Mouse (Mus musculus) monocyte, adult 5-6 weeks (primary cell): ENCODE results near the gene Hspa1l. TPM values are rescaled to one million over a fixed set of nuclear protein-coding genes. Genes with fewer than 3 reads are reported as not detected.
"Not testable (repeated sequence)": the region's sequence is repeated elsewhere in the genome, so short reads cannot be mapped to it uniquely, and the experiment has no call there.

Experiments
- ATAC-seq: fragments of 153-309, 156-312 bp; replicated peaks from 2 replicates; pipeline ENCODE4 v1.8.0; 2017; ENCODE audit warnings: mild to moderate bottlenecking; ENCODE audit not compliant: low TSS enrichment, insufficient number of reproducible peaks, severe bottlenecking, poor library complexity, low FRiP score
- total RNA-seq: library from RNA; stranded (forward); fragments of 200-1000, 200-491, 200-594 nt; gene quantifications from 3 replicates; pipeline ENCODE4 v1.2.3, GENCODE M21; 2017

The Hspa1l gene
- total RNA-seq, 1 experiment from 2014 or later = 1.7 TPM

DNA sequence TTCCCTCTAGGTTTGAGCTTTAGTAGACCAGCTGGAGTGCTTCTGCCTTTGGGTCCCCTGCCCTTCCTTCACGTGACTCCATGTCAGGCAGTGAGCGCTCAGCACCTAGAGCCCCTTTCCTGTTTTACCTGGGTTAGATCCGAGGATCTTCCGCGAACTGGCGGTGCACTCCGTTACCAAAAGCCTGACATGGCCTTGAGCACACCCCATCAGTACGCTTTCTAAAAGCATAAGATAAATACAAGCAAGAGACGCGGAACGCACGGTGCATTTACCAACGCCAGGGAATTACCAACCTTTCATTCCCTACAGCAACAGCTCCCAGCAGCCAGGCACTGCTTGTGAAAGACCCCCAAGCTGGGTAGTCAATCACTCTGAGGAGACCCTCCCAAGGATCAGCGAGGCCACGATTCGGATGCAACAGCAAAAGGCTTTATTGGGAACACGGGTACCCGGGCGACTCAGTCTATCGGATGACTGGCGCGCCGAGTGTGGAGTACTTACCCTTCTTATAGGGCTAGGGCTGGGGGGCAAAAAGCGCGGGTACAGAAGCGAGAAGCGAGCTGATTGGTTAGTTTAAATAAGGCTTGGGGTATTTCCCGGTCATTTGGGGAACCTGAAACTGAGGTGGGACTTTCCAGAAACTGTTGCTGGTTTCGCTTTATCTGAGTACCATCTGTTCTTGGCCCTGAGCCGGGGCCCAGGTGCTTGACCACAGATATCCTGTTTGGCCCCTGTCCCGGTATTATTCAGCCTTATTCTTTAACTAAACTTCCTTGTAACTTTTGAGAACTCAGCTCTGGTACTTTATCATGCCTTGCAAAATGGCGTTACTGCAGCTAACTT lies 27.6 kb downstream of the Hspa1l start:
- not testable (repeated sequence) for ATAC-seq

DNA sequence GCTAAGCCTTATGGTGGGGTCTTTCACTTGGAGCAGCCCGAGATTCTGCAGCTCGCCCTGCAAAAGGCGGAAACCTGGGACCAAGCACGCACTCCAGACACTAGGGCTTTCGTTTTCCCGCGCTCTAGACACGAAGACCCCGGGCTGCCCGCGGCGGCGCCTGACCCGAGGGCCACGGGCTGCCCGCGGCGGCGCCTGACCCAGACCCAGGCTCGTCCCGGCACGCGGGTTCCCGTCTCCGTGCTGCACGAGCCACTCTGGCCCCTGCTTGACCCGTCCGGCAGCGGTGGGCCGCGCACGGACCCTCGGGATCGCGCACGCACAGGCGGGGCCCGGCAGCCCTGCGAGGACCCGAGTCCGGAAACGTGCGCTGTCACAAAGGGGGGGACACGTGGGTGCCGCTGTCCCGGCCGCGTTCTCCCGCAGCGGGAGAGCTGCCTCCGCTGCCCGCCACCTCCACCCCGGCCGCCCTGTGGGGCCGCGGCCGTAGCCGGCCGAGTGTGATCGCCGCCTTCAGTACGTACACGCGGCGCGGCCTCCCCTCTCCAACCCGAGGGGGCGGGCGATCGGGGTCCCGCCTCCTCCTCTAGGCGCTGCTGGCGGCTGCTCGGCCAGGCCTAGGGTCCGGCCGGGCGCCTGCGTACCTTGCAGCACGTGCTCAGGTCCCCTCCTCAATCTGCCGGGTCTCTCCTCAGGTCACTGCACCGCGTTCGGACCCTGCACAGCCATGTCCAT lies 28.4 kb downstream of the Hspa1l start, which contains the start of gene Vars:
Vars (plus strand) TSS at position 271 of the 735 bp plus-strand sequence.
- ATAC-seq = peak; percentile 29

DNA sequence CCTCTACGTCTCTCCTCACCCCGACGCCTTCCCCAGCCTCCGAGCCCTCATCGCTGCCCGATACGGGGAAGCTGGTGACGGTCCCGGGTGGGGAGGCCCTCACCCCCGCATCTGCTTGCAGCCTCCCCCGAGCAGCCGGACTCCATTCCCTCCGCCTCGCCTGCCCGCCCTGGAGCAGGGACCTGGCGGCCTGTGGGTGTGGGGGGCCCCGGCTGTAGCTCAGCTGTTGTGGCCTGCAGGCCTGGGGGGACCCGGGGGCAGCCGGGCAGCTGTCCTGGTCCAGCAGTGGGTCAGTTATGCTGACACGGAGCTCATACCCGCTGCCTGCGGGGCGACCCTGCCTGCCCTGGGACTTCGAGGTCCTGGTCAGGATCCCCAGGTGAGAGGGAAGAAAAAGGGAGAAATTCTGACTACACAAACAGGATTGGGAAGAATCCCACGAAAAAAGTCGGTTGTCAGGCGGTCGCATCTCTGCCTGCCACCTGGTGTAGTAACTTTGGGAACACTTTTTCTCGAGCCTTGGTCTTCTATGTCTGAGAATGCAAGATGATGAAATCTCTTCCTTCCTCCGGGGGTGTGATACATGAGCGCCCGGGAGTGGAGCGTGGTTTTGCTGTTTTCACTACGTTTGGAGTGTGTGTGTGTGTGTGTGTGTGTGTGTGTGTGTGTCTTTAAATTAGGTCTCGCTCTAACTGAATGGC lies 29.1 kb downstream of the Hspa1l start:
- ATAC-seq = no peak

DNA sequence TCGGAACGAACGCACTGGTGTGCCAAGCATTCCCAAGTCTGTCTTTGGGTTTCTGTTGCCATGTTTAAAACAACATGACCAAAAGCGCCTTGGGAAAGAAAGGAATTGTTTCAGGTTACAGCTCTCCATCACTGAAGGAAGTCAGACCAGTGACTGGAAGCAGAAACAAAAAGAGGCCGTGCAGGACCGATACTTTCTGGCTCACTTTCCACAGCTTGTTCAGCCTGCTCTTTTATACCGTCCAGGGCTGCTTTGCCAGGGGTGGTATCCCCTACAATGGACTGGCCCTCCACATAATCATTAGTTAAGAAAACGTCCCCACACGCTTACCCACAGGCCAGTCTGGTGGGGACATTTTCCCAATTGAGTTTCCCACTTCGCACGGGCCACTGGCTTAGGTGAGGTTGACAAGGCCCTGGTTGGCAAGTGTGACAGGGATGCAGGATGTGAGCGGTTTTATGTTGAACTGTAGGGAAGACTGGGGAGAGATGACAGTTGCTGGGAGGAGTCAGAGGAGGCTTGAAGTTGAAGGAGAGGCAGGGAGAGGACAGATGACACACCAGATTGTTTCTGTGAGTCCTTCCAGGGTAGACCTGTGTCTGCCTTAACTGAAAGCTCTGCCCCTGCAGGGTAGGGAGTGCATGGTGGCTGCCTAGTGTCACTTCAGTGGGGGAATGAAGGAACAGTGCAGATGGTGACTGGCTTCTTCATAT lies 29.8 kb downstream of the Hspa1l start:
- ATAC-seq = no peak

DNA sequence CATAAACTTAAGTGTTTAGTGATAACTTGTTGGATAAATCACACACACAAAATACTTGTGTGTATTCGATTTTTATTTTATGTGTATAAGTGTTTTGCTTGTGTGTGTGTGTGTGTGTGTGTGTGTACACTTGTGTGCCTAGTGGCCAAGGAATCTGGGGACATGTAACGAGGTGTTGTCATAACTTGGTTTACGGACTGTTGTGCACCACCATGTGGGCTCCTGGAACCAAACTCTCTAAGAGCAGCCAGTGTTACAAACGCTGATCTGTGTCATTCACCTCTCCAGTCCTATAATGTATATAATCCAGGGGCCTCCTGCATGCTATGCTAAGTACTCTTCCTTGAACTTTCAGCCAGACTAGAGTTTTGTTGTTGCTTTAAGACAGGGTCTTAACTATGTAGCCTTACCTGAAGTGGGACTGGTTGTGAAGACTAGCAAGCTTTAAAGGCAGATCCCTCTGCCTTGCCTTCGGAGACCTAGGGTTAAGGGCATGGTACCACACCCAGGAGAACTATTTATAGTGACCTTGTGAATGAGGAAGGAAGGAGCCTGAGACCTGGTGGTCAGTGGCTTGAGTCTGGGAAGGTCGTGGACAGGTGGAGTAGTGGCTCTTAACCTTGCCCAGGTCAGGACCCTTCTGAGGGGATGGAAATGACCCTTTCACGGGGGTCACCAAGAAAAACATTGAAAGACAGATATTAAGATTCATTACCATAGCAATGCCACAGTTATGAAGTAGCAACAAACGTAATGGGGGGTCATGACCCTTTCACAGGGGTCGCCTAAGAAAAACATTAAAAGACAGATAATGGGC lies 30.7 kb downstream of the Hspa1l start:
- peak; percentile 29; the same call in 1 of the 2 replicates for ATAC-seq

DNA sequence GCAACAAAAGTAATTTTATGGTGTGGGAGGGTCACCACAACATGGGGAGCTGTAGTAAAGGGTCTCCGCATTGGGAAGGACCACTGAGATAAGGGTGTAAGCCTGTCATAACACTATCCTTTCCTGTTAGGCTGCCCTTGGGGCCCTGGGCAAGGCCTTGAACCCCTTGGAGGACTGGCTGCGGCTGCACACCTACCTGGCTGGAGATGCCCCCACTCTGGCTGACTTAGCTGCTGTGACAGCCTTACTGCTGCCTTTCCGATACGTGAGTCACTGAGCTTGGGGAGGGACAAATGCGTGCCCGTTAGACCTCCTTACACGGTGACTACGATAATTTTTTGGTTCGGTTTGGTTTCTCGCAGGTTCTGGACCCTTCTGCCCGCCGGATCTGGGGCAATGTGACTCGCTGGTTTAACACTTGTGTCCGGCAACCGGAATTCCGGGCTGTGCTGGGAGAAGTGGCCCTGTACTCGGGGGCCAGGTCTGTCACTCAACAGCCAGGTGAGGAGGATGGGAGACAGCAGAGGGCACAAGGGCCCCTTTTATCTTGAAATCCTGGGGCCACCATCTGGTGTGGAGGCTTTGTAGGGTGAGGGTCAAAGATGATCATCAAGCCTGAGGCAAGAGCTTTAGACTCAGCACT lies 31.7 kb downstream of the Hspa1l start:
- ATAC-seq = no peak

DNA sequence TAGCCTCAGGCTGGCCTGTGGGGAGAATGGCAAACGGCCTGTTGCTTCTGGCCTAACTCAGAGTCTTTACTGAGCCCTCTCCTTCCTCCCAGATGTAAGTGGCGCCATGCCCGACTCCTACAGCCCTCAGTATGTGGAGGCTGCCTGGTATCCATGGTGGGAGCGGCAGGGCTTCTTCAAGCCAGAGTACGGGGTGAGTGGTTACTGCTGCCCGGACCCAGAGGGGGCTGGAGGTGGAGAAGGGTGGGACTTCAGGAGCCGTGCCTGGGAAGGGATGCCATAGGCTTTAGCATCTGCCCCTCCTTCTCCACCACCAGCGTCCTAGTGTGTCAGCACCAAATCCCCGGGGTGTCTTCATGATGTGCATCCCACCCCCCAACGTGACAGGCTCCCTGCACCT lies 32.7 kb downstream of the Hspa1l start:
- ATAC-seq = no peak

DNA sequence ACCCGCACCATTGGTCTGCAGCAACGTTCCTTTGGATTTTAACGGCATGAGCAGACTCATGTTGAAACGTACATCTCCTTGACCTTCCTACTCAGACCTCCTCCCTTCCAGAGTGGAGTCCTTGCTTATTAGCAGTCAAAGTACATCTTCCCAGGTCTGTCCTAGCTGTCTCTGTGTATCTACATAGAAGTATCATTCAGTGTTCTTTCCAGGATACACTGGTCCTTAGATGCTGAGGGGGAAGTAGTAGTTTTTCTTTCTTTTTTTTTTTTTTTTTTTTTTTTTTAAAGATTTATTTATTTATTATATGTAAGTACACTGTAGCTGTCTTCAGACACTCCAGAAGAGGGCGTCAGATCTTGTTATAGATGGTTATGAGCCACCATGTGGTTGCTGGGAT lies 33.4 kb downstream of the Hspa1l start:
- not testable (repeated sequence) for ATAC-seq

DNA sequence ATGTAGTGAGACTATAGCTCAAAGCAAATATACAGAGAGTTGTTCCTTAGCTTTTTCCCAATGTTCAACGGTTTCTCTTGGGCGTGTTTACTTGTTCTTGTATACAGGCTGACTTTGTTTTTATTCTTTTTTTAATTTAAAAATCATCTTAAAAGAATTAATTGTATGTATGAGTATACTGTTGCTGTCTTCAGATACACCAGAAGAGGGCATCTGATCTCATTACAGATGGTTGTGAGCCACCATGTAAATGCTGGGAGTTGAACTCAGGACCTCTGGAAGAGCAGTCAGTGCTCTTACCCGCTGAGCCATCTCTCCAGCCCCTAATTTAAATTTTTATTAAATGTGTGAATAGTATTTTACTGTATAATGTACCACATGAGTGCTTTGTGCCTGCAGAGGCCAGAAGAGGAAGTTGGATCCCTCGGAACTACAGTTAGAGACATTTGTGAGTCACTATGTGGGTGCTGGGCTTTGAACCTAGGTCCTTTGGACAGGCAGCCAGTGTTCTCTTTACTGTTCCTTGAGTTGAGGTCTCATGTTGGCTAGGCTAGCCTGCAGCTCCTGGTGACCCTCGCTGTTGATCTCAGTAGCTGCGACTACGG lies 35.0 kb downstream of the Hspa1l start:
- ATAC-seq = no peak

DNA sequence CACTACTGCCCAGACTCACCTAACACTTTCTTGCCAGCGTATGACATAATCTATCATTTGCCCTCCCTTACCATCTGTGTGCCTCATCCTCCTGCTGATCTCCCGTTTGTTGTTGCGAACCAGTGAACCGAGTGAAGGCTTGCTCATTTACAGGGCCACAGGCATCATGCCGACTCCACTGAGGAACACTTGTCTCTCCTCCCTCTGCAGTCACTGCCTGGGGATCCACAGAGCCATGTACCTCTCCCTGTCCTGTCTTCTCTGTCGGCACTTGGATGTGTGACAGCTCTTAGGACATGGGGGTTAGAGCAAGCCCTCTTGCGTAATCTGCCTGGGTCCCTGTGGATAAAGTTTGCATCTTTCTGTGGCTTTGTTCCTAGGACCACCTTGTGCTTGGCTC lies 37.1 kb downstream of the Hspa1l start:
- no peak for ATAC-seq

DNA sequence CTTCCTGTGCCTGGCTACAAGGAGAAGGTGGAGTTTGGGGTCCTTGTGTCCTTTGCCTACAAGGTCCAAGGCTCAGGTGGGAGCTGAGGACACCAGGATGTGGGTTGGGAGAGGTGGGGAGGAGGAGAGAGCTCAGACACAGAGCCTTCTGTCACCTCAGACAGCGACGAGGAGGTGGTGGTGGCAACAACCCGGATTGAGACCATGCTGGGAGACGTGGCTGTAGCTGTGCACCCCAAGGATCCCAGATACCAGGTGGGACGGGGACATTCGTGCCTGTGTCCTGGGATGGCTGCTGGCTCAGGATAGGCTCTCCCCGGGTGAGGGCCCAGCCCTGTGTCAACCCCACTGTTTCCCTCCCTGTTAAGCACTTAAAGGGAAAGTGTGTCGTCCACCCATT lies 38.9 kb downstream of the Hspa1l start:
- no peak for ATAC-seq

DNA sequence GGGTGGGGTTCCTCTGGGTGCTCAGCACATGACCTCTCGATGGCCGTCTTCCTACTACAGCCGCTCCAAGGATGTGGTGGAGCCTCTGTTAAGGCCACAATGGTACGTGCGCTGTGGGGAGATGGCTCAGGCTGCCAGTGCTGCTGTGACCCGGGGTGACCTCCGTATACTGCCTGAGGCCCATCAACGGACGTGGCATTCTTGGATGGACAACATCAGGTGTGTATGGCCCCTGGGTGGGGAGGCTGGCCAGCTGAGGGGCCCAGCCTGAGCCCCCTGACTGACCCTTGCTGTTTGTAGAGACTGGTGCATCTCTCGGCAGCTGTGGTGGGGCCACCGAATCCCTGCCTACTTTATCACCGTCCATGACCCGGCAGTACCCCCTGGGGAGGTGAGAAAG lies 39.9 kb downstream of the Hspa1l start:
- no peak for ATAC-seq

DNA sequence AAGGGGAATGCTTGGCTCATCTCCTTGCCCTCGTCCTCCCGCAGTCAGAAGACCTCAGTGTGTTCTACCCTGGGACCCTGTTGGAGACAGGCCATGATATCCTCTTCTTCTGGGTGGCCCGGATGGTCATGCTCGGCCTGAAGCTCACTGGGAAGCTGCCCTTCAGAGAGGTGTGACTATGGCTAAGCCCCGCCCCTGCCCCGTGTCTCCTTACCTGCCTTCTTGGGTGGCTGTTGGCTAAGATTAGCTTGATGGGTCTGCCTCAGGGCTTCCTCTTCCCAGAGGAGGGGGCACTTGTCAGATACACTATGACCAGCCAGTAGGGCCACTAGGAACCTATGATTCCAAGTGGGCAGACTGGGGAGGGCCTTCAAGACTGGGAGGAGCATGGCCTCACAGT lies 40.7 kb downstream of the Hspa1l start:
- ATAC-seq = no peak

DNA sequence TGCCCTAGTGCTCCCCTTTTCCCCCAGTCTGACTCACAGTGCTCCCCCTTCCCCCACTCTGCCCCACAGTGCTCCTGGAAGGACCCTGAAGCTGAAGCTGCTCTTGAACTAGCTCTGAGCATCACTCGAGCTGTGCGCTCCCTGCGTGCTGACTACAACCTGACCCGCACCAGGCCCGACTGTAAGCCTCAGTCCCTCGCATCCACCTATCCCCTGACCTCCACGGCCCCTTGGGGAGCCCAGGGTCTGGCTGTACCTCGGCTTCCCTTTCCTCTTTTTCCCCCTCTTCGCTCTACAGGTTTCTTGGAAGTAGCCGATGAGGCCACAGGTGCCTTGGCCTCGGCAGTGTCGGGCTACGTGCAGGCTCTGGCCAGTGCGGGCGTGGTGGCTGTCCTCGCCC lies 42.8 kb downstream of the Hspa1l start:
- no peak for ATAC-seq

DNA sequence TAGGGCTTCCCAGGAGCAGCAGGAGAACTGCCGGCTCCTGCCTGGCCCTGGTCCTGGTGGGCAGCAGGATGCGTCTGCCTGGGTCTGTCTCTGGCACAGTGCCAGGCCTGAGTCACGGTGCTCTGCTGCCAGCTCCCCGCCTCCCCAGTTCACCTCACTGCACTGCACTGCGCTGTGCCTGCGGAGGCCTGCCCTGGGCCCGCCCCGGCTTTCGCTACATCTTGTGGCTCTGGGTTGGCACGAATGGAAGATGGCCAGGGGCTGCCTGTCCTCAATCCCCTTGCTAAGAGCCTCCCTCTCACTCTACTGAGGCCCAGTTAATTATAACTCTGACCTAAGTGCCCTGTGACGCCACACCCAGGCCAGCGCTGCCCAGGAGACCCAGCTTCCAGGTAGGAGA lies 43.9 kb downstream of the Hspa1l start, which contains the start of gene Vwa7:
Vwa7 (plus strand) TSS at position 204 of the 400 bp plus-strand sequence.
- ATAC-seq = no peak

DNA sequence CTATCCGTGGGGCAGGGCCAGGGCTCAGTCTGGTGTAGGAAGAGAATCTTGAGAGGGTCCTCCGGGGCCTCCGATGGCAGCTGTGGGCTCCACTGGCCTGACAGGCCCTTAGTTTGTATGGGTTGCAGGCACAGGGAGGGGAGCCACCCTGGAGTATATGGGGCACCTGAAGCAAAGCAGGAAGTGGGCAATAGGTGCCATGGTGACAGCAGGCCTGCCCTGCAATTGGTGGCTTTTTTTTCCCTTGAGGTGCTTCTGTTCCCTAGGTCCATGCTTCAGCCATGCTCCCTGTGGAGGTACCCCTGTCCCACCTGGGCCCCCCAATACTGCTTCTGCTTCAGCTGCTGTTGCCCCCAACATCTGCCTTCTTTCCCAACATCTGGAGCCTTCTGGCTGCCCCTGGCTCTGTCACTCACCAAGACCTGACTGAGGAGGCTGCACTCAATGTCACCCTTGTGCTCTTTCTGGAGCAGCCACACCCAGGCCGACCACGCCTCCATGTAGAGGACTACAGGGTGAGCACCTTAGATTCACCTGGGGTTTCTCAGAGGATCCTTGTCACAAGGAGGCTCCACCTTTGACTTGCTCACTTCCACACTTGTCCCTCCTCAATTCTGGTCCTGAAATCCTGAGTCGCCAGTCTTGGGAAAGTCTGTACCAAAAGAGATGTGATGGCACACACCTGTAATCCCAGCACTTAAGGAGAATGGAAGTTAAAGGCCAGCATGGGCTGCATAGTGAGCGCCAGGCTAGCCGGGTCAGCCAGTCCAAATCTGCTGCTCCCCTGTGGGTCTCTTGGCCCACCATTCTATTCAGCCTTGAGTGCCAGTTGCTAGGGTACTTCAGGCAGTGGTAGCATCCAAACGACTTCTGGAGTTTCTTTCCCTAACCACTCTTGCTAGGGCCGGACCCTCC lies 44.5 kb downstream of the Hspa1l start:
- no peak for ATAC-seq
